Mouse (Mus musculus) G1E (cell line): ENCODE measurements at regions not wholly inside any gene's neighbourhood (a gene's known extent, or its start where the extent isn't known, plus 50 kb on each side); places are given as distances from the start of the nearest gene placed in this dataset.

Experiments used
- CTCF ChIP-seq: IDR thresholded peaks from 2 replicates; pipeline ENCODE4 v1.5.1; 2012; ENCODE audit warnings: low read depth, low read length, inconsistent platforms, mixed read lengths
- GATA1 ChIP-seq: IDR thresholded peaks from 2 replicates; pipeline ENCODE4 v1.6.1; 2012; ENCODE audit warnings: borderline replicate concordance, low read length, inconsistent platforms, mixed read lengths

- TF ChIP-seq CTCF = no peak
- no peak for TF ChIP-seq GATA1
Measured at GRCm38 (mm10) chr15:68810593-68810992, 2309.9 kb upstream of the Lrrc6 start.
